Mouse (Mus musculus): Measurements from ENCODE around the gene Capn10. TPM values are rescaled to one million over a fixed set of nuclear protein-coding genes. Genes with fewer than 3 reads are reported as not detected.

Capn10 gene
- polyA plus RNA-seq (2012; ENCODE audit: low replicate concordance), result 13.9 and 21.5 TPM in 2 replicates

DNA sequence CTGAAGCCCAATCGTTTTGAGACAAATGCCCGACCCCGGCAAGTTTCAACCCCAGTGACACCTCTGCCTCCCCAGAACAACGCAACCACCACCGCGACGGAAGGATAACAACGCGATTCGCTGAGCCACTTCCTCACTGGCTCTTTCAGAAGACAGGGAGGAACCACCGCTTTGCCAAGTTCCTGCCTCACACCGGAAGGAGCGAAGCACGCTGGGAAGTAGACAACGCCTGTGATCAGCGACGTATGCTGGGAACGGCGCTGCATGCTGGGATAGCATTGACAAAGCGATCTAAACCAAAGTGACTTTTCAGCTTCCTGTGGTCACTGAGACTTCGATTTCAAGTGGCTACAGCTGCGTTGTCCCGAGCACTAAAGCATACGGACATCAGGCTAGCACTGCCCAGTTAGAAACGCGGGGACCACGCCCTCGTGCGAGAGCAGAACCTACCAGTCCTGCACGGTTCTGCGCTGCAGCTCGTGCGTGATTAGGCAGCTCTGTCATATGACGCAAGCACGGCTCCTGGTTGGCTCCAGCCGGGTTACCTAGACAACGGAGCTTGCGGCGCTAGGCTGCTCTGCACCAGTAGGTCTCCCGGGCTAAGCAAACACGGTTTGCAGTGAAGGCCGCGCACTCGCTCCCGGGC is at the start of gene Capn10:
Gene Capn10, plus strand, starts transcription at position 195 of the 646 bp plus-strand sequence.

GRCm38 (mm10) chr1:92902786-92903185 is 31.4 kb upstream of the Capn10 start, which contains the start of gene Ankmy1:
TSS of gene Ankmy1 (minus strand) at chr1:92902906.

DNA sequence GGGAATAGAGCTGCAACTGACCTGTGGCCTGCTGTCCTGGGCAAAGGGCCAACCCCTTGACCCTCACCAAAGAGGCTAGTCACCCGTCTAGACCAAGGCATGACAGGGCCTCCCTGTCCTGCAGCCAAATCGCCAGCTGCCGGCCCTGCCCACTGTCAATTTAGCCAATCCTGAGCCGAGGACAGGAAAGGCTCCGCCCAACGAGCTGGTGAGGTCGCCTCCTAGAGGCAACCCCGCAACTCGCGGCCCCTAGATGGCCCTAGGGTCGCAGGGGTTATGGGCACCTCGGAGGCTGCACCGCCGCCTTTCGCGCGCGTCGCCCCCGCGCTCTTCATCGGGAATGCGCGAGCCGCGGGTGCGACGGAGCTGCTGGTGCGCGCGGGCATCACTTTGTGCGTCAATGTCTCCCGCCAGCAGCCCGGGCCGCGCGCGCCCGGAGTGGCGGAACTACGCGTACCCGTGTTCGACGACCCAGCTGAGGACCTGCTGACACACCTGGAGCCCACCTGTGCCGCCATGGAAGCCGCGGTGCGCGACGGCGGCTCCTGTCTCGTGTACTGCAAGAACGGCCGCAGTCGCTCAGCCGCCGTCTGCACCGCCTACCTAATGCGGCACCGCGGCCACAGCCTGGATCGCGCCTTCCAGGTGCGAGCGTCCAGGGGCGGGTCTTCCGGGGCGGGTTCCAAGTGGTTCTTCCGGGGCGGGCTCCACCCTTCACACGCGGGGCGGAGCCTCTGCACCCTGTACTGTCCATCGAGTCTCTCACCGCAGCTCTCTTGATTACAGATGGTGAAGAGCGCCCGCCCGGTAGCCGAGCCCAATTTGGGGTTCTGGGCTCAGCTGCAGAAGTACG is 27.2 kb upstream of the Capn10 start, which contains the start of gene Dusp28:
Gene Dusp28, plus strand, starts transcription at position 203 of the 853 bp plus-strand sequence.

DNA sequence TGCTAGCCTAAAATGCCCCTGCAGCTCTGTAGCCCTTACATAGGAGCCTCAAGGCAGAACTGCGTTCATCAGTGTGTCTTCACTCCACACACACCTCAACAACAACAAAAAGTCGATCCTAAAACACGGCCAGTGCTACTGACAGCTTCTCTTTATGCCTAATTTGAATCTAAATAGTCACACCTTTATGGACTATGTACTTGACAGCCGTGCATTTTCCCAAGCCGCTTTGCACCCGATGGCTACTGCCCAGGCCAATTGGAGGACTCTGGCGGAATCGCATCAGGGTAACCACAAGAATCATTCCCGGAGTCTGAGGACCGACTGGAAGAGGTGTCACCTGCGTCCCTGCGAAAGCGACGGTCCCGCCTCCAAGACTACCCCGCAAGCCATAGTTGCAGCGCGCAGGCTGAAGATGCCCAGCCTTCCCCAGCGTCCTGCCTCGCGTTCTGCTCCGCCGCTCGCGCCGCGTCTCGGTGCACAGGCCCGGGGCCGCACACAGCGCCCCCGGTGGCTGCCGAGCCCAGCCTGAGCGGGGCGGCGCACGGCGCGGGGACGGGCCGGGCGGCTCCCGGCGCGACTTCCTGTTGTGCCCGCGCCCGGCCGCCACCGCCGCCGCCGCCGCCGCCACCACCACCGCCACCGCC is 23.8 kb upstream of the Capn10 start, which contains the start of gene Rnpepl1:
Gene Rnpepl1, plus strand, starts transcription at position 545 of the 647 bp plus-strand sequence.

DNA sequence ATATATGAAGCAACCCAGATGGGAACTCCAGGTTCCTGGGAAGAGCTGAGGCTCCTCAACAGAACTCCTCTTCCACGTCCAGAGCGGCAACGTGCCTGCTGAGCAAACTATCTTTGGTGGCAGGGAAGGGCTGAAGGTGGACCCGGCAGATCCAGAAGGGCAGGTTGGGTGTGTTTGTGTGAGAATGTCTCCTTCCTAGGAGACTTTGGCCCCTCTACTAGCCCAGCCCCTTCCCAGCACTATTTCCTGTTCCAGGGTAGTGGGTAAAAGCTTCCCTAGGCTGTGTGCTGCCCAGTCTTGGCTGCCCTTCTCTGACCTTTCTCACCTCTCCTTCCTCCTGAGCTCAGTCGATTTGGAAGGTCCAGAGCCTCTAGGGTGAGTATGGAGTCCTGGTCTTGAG is 16.4 kb downstream of the Capn10 start, which contains the start of gene Gpr35:
Gene Gpr35, plus strand, starts transcription at position 259 of the 400 bp plus-strand sequence.

Other genes with a start within 250 kb of the Capn10 start
- 11.9 and 27.8 TPM in 2 replicates for gene Gpc1, start 102.7 kb upstream of the Capn10 start, polyA plus RNA-seq (2012; ENCODE audit: low replicate concordance)
- gene Ankmy1, start 31.5 kb upstream of the Capn10 start, polyA plus RNA-seq (2012; ENCODE audit: low replicate concordance), result 0.30 and 0.40 TPM in 2 replicates
- gene Dusp28, start 27.4 kb upstream of the Capn10 start, polyA plus RNA-seq (2012; ENCODE audit: low replicate concordance), result 14.8 TPM in 2 replicates
- gene Rnpepl1, start 23.6 kb upstream of the Capn10 start, polyA plus RNA-seq (2012; ENCODE audit: low replicate concordance), result 264 and 516 TPM in 2 replicates
- 5.8 and 12.5 TPM in 2 replicates for gene Gpr35, start 16.5 kb downstream of the Capn10 start, polyA plus RNA-seq (2012; ENCODE audit: low replicate concordance)
- not detected in 2 replicates for gene Aqp12, start 72.0 kb downstream of the Capn10 start, polyA plus RNA-seq (2012; ENCODE audit: low replicate concordance)
- 0.19 and 0.28 TPM in 2 replicates for gene Kif1a, start 167.6 kb downstream of the Capn10 start, polyA plus RNA-seq (2012; ENCODE audit: low replicate concordance)
- gene Agxt, start 200.9 kb downstream of the Capn10 start, polyA plus RNA-seq (2012; ENCODE audit: low replicate concordance), result not detected in 2 replicates
- not detected in 2 replicates for gene 2310007B03Rik, start 226.6 kb downstream of the Capn10 start, polyA plus RNA-seq (2012; ENCODE audit: low replicate concordance)
- 0.02 TPM in 2 replicates for gene Crocc2, start 234.3 kb downstream of the Capn10 start, polyA plus RNA-seq (2012; ENCODE audit: low replicate concordance)